Mouse (Mus musculus): ENCODE data around the gene Mfap5.

DNA sequence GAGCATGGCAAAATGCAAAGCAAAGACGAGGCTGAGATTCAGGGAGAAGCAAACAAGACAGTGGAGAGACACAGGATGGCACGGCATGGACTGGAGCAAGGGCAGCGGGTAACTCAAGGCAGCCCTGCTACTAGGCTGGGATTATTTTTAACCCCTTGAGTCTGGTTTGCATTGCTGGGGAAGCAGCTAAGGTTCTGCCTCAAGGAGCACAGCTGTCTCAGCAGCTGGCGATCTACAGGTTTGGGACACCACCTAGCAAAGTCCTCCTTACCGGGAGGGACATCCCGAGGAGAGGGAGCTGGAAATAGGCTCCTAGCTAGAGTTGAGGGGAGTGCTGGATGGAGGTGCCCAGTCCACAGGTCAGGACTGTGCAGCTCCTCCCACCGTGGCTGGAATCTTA is 49.6 kb downstream of the Mfap5 start:
- TF ChIP-seq CTCF (IDR thresholded peaks at IDR 0.05) (no peak), EP300 (IDR thresholded peaks at IDR 0.05; ENCODE audit: insufficient read depth, low read depth, low read length) (no peak)

Measured in heart, adult 2 months (tissue).